Mouse (Mus musculus) adrenal gland, postnatal 14 days (tissue): ENCODE measurements around the gene Gucd1. TPM values are rescaled to one million over a fixed set of nuclear protein-coding genes. Genes with fewer than 3 reads are reported as not detected.

Experiments
- DNase-seq: peaks from one replicate; pipeline ENCODE4 v3.0.0; 2021; ENCODE audit warnings: mixed read lengths
- total RNA-seq: library from RNA; stranded (reverse); gene quantifications from 2 replicates; pipeline ENCODE4 v1.2.3, GENCODE M21; 2021

Gucd1 gene
- total RNA-seq, 1 experiment from 2014 or later = 41.0 TPM

GRCm38 (mm10) chr10:75323986-75324385, 193.8 kb downstream of the Gucd1 start:
- DNase-seq = no peak

GRCm38 (mm10) chr10:75322966-75323365, 194.8 kb downstream of the Gucd1 start:
- no peak for DNase-seq

- DNase-seq = no peak
Observed at GRCm38 (mm10) chr10:75320321-75320720, 197.5 kb downstream of the Gucd1 start.

GRCm38 (mm10) chr10:75318206-75318605, 199.6 kb downstream of the Gucd1 start:
- no peak for DNase-seq

- DNase-seq = peak; percentile 79
Observed at GRCm38 (mm10) chr10:75316908-75317761, 200.6 kb downstream of the Gucd1 start.

GRCm38 (mm10) chr10:75316872-75316907, 201.1 kb downstream of the Gucd1 start, which contains the start of gene Adora2a:
Gene Adora2a (plus strand): TSS chr10:75316877.
- DNase-seq = no peak

- no peak for DNase-seq
Observed at GRCm38 (mm10) chr10:75316472-75316871, 201.3 kb downstream of the Gucd1 start.

GRCm38 (mm10) chr10:75315756-75316155, 202.0 kb downstream of the Gucd1 start:
- DNase-seq = no peak

- DNase-seq = peak; percentile 62
Observed at GRCm38 (mm10) chr10:75314190-75314980, 203.4 kb downstream of the Gucd1 start.

GRCm38 (mm10) chr10:75312361-75312760, 205.4 kb downstream of the Gucd1 start:
- DNase-seq = no peak

- no peak for DNase-seq
Observed at GRCm38 (mm10) chr10:75307130-75307529, 210.6 kb downstream of the Gucd1 start.

- DNase-seq = peak; percentile 47
Observed at GRCm38 (mm10) chr10:75304413-75304812, 213.4 kb downstream of the Gucd1 start.

GRCm38 (mm10) chr10:75304049-75304405, 213.7 kb downstream of the Gucd1 start:
- no peak for DNase-seq

- no peak for DNase-seq
Observed at GRCm38 (mm10) chr10:75303324-75304048, 214.3 kb downstream of the Gucd1 start.

GRCm38 (mm10) chr10:75302536-75302935, 215.2 kb downstream of the Gucd1 start:
- DNase-seq = no peak

GRCm38 (mm10) chr10:75301937-75302336, 215.8 kb downstream of the Gucd1 start:
- DNase-seq = no peak

- DNase-seq = no peak
Observed at GRCm38 (mm10) chr10:75301195-75301806, 216.5 kb downstream of the Gucd1 start.

Other genes starting within 250 kb of the Gucd1 start
- gene Adora2a, start 201.1 kb downstream of the Gucd1 start, total RNA-seq = 6.9 and 10.6 TPM in 2 replicates
- gene Upb1, start 116.9 kb downstream of the Gucd1 start, total RNA-seq = 2.4 and 24.2 TPM in 2 replicates
- 87.9 and 88.0 TPM in 2 replicates for gene Snrpd3, start 421 bp downstream of the Gucd1 start, total RNA-seq
- gene Lrrc75b, start 42.4 kb upstream of the Gucd1 start, total RNA-seq = 0.70 and 1.1 TPM in 2 replicates
- gene Ggt1, start 43.6 kb upstream of the Gucd1 start, total RNA-seq = 1.7 TPM in 1 of 2 replicates, not detected in the other
- 6.2 and 8.0 TPM in 2 replicates for gene Ggt5, start 71.4 kb upstream of the Gucd1 start, total RNA-seq
- gene Susd2, start 126.0 kb upstream of the Gucd1 start, total RNA-seq = 6.0 and 12.2 TPM in 2 replicates
- gene Cabin1, start 246.4 kb upstream of the Gucd1 start, total RNA-seq = 34.2 and 36.2 TPM in 2 replicates